Mouse (Mus musculus): ENCODE measurements at regions not wholly inside any gene's neighbourhood (a gene's known extent, or its start where the extent isn't known, plus 50 kb on each side); places are given as distances from the start of the nearest gene placed in this dataset.

DNA sequence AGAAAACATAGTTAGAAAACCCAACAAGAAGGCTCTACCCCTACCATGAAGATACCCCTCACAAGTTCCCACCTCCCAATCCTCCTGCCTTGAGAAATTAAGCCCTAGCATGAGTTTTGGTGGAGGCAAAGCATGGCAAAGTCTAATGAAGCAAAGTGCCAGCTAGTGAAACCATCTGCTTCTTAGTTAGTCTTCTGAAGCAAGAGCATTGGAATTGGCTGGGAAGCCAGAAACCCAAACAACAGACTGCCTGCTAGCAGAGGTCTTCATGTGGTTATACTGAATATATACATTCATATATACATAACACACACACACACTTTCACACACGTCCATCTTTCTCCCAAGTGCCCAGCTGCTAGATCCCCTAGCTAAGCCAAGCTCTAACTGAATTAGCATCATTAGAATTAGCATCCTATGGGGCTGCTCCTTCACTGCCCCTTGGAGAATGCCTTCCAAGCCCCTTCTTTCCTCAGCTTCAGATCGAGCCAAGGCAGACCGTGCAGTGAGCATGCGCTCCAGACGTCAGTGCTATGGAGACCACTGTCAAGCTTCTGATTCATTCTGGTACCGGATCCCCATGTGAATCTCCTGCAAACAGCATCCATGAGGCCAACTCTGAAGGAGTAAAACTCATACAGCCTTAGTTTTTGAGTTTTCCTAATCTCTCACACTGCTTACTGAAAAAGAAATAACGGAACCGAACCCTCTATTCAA lies 252.2 kb downstream of the Map2k4 start:
- no peaks in the 10 kb centered on the region for H3K79me2 ChIP-seq (ENCODE audit: control insufficient read depth, insufficient read depth)
- H3ac ChIP-seq (ENCODE audit: control insufficient read depth, insufficient read length, low read depth), result no peak overlapping the region
- no peaks in the 10 kb centered on the region for H3K79me3 ChIP-seq (ENCODE audit: low read depth)
- no peaks in the 10 kb centered on the region for H3K27me3 ChIP-seq (ENCODE audit: control insufficient read depth, insufficient read depth, insufficient read length)
- TF ChIP-seq MYOG (IDR thresholded peaks at IDR 0.05; ENCODE audit: control insufficient read depth, extremely low read depth, insufficient read length) (no peak), CTCF (IDR thresholded peaks at IDR 0.05; ENCODE audit: control insufficient read depth, insufficient read depth, insufficient read length) (no peak), MYOD1 (IDR thresholded peaks at IDR 0.05; ENCODE audit: control insufficient read depth, insufficient read length, low read depth) (no peak), USF1 (IDR thresholded peaks at IDR 0.05; ENCODE audit: low read depth) (no peak), FOSL1 (IDR thresholded peaks at IDR 0.05; ENCODE audit: insufficient read depth, low read length, poor library complexity, severe bottlenecking) (no peak), CEBPB (IDR thresholded peaks at IDR 0.05; ENCODE audit: low read depth) (no peak), MAX (IDR thresholded peaks at IDR 0.05) (no peak)
- H3K36me3 ChIP-seq (ENCODE audit: control insufficient read depth, insufficient read depth), result no peaks in the 10 kb centered on the region
- H3K4me3 ChIP-seq (ENCODE audit: insufficient read depth, poor library complexity, severe bottlenecking), result no peak overlapping the region

DNA sequence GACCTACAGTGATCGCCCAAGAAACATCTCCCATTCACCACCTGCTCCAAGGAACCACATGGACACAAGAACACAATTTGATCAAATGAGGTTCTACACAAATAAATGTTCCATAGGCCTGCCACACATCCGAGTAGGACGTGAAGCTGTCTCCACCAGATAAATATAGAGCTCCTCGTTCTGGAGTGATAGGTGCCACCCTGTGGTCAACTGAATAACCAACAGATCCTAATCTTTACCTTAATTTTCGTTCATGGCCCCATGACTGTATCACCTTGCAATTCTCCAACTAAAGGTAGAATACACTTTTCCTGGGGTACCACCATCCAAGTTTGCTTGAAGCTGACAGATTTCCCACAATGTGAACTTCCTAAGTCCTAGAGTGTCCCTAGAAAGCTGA lies 257.4 kb downstream of the Map2k4 start:
- TF ChIP-seq MAX (IDR thresholded peaks at IDR 0.05), result no peak
- TF ChIP-seq MYOD1 (IDR thresholded peaks at IDR 0.05; ENCODE audit: control insufficient read depth, insufficient read length, low read depth), result no peak
- no peak for TF ChIP-seq MYOG (IDR thresholded peaks at IDR 0.05; ENCODE audit: control insufficient read depth, extremely low read depth, insufficient read length)
- no peak for TF ChIP-seq CEBPB (IDR thresholded peaks at IDR 0.05; ENCODE audit: low read depth)
- Histone ChIP-seq H3K79me3 (ENCODE audit: low read depth) (no peaks in the 10 kb centered on the region), H3K79me2 (ENCODE audit: control insufficient read depth, insufficient read depth) (no peaks in the 10 kb centered on the region), H3ac (ENCODE audit: control insufficient read depth, insufficient read length, low read depth) (no peak overlapping the region), H3K36me3 (ENCODE audit: control insufficient read depth, insufficient read depth) (no peaks in the 10 kb centered on the region), H3K27me3 (ENCODE audit: control insufficient read depth, insufficient read depth, insufficient read length) (no peaks in the 10 kb centered on the region), H3K4me3 (ENCODE audit: insufficient read depth, poor library complexity, severe bottlenecking) (no peak overlapping the region)

DNA sequence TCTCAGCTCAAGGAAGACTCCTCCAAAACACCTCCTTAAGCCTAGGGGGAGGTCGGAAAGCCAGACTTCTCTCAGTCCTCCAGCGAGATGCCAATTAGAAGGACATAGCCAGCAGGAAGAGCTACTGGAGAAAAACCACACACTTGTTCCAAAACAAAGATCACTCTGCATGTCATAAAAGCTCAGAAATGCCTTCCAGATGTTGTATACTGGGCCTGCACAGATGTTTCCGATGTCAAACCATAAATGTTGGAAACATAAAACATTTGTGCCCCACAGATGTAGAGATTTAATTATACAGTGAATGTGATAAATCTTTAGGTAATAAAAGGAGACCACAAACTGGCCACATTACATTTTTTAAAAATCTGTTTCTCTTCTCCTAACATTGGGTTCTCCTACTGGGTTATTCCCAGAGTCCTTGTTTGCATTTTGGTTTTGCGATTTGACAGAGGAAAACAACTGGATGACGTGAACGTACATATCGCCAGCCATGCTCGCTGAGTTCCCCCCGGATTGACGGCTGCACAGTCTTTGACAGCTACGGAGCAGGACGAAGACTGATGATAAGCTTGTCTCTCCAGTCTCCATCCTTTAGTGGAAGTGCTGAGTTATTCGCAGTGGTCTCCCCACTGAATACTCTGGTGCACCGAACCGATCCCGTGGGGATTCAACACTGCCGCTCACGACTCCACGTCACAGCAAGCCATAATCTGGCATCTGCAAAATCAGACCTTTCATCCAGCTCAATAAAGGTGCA lies 235.5 kb upstream of the Myocd start:
- H3K4me3 ChIP-seq (ENCODE audit: insufficient read depth, poor library complexity, severe bottlenecking), result no peak overlapping the region
- TF ChIP-seq FOSL1 (IDR thresholded peaks at IDR 0.05; ENCODE audit: insufficient read depth, low read length, poor library complexity, severe bottlenecking), result no peak
- TF ChIP-seq MYOG (IDR thresholded peaks at IDR 0.05; ENCODE audit: control insufficient read depth, extremely low read depth, insufficient read length), result no peak
- no peak for TF ChIP-seq USF1 (IDR thresholded peaks at IDR 0.05; ENCODE audit: low read depth)
- no peak for TF ChIP-seq CEBPB (IDR thresholded peaks at IDR 0.05; ENCODE audit: low read depth)
- TF ChIP-seq MAX (IDR thresholded peaks at IDR 0.05), result no peak
- no peak for TF ChIP-seq CTCF (IDR thresholded peaks at IDR 0.05; ENCODE audit: control insufficient read depth, insufficient read depth, insufficient read length)
- TF ChIP-seq MYOD1 (IDR thresholded peaks at IDR 0.05; ENCODE audit: control insufficient read depth, insufficient read length, low read depth), result no peak
- no peaks in the 10 kb centered on the region for H3K36me3 ChIP-seq (ENCODE audit: control insufficient read depth, insufficient read depth)
- H3K79me3 ChIP-seq (ENCODE audit: low read depth), result no peaks in the 10 kb centered on the region
- H3K27me3 ChIP-seq (ENCODE audit: control insufficient read depth, insufficient read depth, insufficient read length), result no peaks in the 10 kb centered on the region
- no peaks in the 10 kb centered on the region for H3K79me2 ChIP-seq (ENCODE audit: control insufficient read depth, insufficient read depth)
- no peak overlapping the region for H3ac ChIP-seq (ENCODE audit: control insufficient read depth, insufficient read length, low read depth)

DNA sequence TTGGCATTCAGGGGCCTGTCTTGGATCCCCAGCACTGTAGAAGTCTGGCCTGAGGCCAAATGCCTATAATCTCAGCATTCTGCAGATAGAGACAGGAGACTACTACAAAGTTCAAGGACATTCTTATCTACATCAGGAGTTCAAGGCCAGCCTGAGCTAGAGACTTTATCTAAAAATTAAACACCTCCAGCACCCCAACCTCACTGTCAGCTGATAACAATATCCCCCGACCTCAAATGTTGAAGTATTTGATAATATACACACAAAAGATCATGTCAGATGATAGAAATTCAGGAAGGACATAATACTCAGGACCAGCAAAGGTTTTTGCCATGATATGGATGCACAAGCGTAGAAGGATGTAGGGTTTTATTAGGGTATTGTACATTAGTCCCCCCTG lies 228.2 kb upstream of the Myocd start:
- H3K36me3 ChIP-seq (ENCODE audit: control insufficient read depth, insufficient read depth), result no peaks in the 10 kb centered on the region
- no peak for TF ChIP-seq CEBPB (IDR thresholded peaks at IDR 0.05; ENCODE audit: low read depth)
- TF ChIP-seq USF1 (IDR thresholded peaks at IDR 0.05; ENCODE audit: low read depth), result no peak
- no peak for TF ChIP-seq MYOG (IDR thresholded peaks at IDR 0.05; ENCODE audit: control insufficient read depth, extremely low read depth, insufficient read length)
- no peak for TF ChIP-seq MAX (IDR thresholded peaks at IDR 0.05)
- no peak for TF ChIP-seq CTCF (IDR thresholded peaks at IDR 0.05; ENCODE audit: control insufficient read depth, insufficient read depth, insufficient read length)
- no peak for TF ChIP-seq MYOD1 (IDR thresholded peaks at IDR 0.05; ENCODE audit: control insufficient read depth, insufficient read length, low read depth)
- TF ChIP-seq FOSL1 (IDR thresholded peaks at IDR 0.05; ENCODE audit: insufficient read depth, low read length, poor library complexity, severe bottlenecking), result no peak
- no peaks in the 10 kb centered on the region for H3K27me3 ChIP-seq (ENCODE audit: control insufficient read depth, insufficient read depth, insufficient read length)
- H3ac ChIP-seq (ENCODE audit: control insufficient read depth, insufficient read length, low read depth), result no peak overlapping the region
- H3K79me2 ChIP-seq (ENCODE audit: control insufficient read depth, insufficient read depth), result no peaks in the 10 kb centered on the region
- H3K4me3 ChIP-seq (ENCODE audit: insufficient read depth, poor library complexity, severe bottlenecking), result no peak overlapping the region
- no peaks in the 10 kb centered on the region for H3K79me3 ChIP-seq (ENCODE audit: low read depth)

GRCm38 (mm10) chr11:65497415-65497814 lies 227.6 kb upstream of the Myocd start:
- no peaks in the 10 kb centered on the region for H3K36me3 ChIP-seq (ENCODE audit: control insufficient read depth, insufficient read depth)
- no peaks in the 10 kb centered on the region for H3K27me3 ChIP-seq (ENCODE audit: control insufficient read depth, insufficient read depth, insufficient read length)
- H3ac ChIP-seq (ENCODE audit: control insufficient read depth, insufficient read length, low read depth), result no peak overlapping the region
- no peak overlapping the region for H3K4me3 ChIP-seq (ENCODE audit: insufficient read depth, poor library complexity, severe bottlenecking)
- no peaks in the 10 kb centered on the region for H3K79me2 ChIP-seq (ENCODE audit: control insufficient read depth, insufficient read depth)
- H3K79me3 ChIP-seq (ENCODE audit: low read depth), result no peaks in the 10 kb centered on the region
- TF ChIP-seq FOSL1 (IDR thresholded peaks at IDR 0.05; ENCODE audit: insufficient read depth, low read length, poor library complexity, severe bottlenecking) (no peak), MYOD1 (IDR thresholded peaks at IDR 0.05; ENCODE audit: control insufficient read depth, insufficient read length, low read depth) (no peak), USF1 (IDR thresholded peaks at IDR 0.05; ENCODE audit: low read depth) (no peak), MAX (IDR thresholded peaks at IDR 0.05) (no peak), MYOG (IDR thresholded peaks at IDR 0.05; ENCODE audit: control insufficient read depth, extremely low read depth, insufficient read length) (no peak), CTCF (IDR thresholded peaks at IDR 0.05; ENCODE audit: control insufficient read depth, insufficient read depth, insufficient read length) (no peak), CEBPB (IDR thresholded peaks at IDR 0.05; ENCODE audit: low read depth) (no peak)

All from C2C12 (cell line).